9 mouse cellular contexts compared by ENCODE assay signal in the genomic region with DNA sequence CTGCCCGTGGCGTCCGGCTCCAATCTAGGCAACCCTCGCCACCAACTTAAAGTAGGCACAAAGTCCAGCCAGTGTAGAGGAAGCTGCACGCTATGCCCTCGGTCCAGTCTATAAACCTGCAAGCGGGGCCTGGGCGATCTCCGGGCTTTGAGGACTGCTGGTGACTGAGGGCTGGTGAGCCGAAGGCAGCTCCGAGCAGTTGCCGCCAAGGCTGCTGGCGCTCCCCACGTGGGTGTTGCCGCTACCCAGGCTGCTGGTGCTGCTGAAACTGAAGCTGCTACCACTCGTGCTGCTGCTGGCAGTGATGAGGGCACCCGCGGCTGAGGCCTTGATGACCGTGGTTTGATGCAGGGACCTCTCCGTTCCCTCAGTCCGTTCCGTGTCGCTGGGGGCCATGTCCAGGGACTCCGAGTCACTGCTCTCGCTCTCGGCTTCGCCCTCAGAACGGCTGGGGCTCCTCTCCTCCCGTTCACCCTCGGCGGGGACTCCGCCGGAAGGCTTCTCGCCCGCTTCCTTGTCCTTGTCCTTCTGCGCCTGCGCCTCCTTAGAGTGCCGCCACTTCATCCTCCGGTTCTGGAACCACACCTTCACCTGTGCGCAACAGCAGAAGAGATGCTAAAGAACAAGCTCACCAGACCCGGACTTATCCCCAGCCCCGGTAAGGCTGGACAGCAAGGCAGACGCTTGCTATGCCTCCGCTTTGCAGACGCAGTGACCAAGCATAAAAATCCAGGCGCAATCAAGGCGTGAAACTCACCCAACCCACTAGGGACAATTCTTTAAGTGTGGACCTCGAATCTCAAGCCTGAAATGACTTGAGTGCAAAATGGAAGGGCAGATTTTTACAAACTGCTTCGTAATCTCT. TPM values are rescaled to one million over a fixed set of nuclear protein-coding genes. Genes with fewer than 3 reads are reported as not detected.
A peak's percentile ranks its signal among the peaks of the same experiment; 100 is the strongest.
DNase-seq lines count a peak whose midpoint lies in the region; ATAC-seq and TF ChIP-seq lines count a peak whose summit lies in the region.
"Had no signal": no experiment of that assay in that cellular context is flagged by ENCODE, and none has a peak within 500 bp of the region (broad histone marks: within the 10 kb centered on the region; RNA-seq: fewer than 3 reads in every experiment).

No protein-coding gene starts in this region.

- H3K9me3 ChIP-seq in lung, embryonic 14.5 days (ENCODE audit: low read depth, low read length): no peaks in the 10 kb centered on the region
- H3K9me3 ChIP-seq in hindbrain, embryonic 16.5 days (ENCODE audit: control insufficient read depth, low read length): no peaks in the 10 kb centered on the region
- H3K9me3 ChIP-seq in midbrain, embryonic 11.5 days (ENCODE audit: control insufficient read depth, low read length): no peaks in the 10 kb centered on the region

- H3K4me1 ChIP-seq in lung, embryonic 14.5 days (ENCODE audit: insufficient read depth): peaks cover 5% of the 10 kb centered on the region; the same call in 1 of the 2 replicates
- peaks cover 17% of the 10 kb centered on the region for H3K4me1 ChIP-seq in hindbrain, embryonic 16.5 days (ENCODE audit: control insufficient read depth, insufficient read depth, low read depth, low read length)
- H3K4me1 ChIP-seq in midbrain, embryonic 11.5 days (ENCODE audit: control insufficient read depth, insufficient read depth, low read length): peaks cover 12% of the 10 kb centered on the region

- peak overlapping the region; percentile 26 for H3K9ac ChIP-seq in lung, embryonic 14.5 days
- H3K9ac ChIP-seq in hindbrain, embryonic 16.5 days (ENCODE audit: low read depth, low read length): peak overlapping the region; percentile 46
- H3K9ac ChIP-seq in midbrain, embryonic 11.5 days (ENCODE audit: low read length): no peak overlapping the region

- peak overlapping the region; percentile 76 for H3K4me3 ChIP-seq in lung, embryonic 14.5 days (ENCODE audit: low read depth, low read length)
- peak overlapping the region; percentile 44 for H3K4me3 ChIP-seq in hindbrain, embryonic 16.5 days (ENCODE audit: low read length)
- H3K4me3 ChIP-seq in midbrain, embryonic 11.5 days (ENCODE audit: low read depth, low read length): peak overlapping the region; percentile 19
- H3K4me3 ChIP-seq: erythroblast, embryonic 14.5 days had no signal

- peak; percentile 51 to 61 for DNase-seq in cerebellum, postnatal 10 days
- no peak for DNase-seq in cerebellum, adult 9-10 months
- DNase-seq in lung, embryonic 14.5 days: peak; percentile 43
- DNase-seq in lung, postnatal 25 days (ENCODE audit: low spot score): no peak
- peak; percentile 97 for DNase-seq in midbrain, embryonic 11.5 days (ENCODE audit: low spot score, missing footprints)
- no peak for DNase-seq in testis, postnatal 10 days (ENCODE audit: low spot score)
- DNase-seq in thymus, adult 18-20 months: no peak

- H3K27ac ChIP-seq in lung, embryonic 14.5 days (ENCODE audit: low read depth): no peak overlapping the region
- no peak overlapping the region for H3K27ac ChIP-seq in hindbrain, embryonic 16.5 days (ENCODE audit: low read depth, low read length)
- H3K27ac ChIP-seq in midbrain, embryonic 11.5 days (ENCODE audit: low read depth, low read length): no peak overlapping the region

- peaks cover 79% of the 10 kb centered on the region for H3K27me3 ChIP-seq in lung, embryonic 14.5 days (ENCODE audit: insufficient read depth, low read length)
- peaks cover 55% of the 10 kb centered on the region for H3K27me3 ChIP-seq in hindbrain, embryonic 16.5 days (replicated peaks; ENCODE audit: control insufficient read depth, insufficient read depth, low read length)
- H3K27me3 ChIP-seq in midbrain, embryonic 11.5 days (ENCODE audit: control insufficient read depth, insufficient read depth, low read length): peaks cover 86% of the 10 kb centered on the region

- peak overlapping the region; percentile 79 for H3K4me2 ChIP-seq in lung, embryonic 14.5 days
- peak overlapping the region; percentile 76 for H3K4me2 ChIP-seq in hindbrain, embryonic 16.5 days (ENCODE audit: low read length)
- peak overlapping the region; percentile 39 for H3K4me2 ChIP-seq in midbrain, embryonic 11.5 days

- H3K36me3 ChIP-seq in lung, embryonic 14.5 days (ENCODE audit: insufficient read depth): peaks cover 22% of the 10 kb centered on the region
- no peaks in the 10 kb centered on the region for H3K36me3 ChIP-seq in hindbrain, embryonic 16.5 days (ENCODE audit: control insufficient read depth, insufficient read depth, low read length)
- no peaks in the 10 kb centered on the region for H3K36me3 ChIP-seq in midbrain, embryonic 11.5 days (ENCODE audit: control insufficient read depth, insufficient read depth, low read length)

- ATAC-seq in lung, embryonic 14.5 days (ENCODE audit: insufficient read depth): no peak
- peak; percentile 59; the same call in 1 of the 2 replicates for ATAC-seq in hindbrain, embryonic 16.5 days
- peak; percentile 17; the same call in 1 of the 2 replicates for ATAC-seq in midbrain, embryonic 11.5 days (ENCODE audit: low FRiP score)

- no peak for TF ChIP-seq CTCF in lung, embryonic 14.5 days (IDR thresholded peaks at IDR 0.05; ENCODE audit: low read depth)

- WGBS in lung, embryonic 14.5 days: 27% methylated on average over 48 of the region's 49 CpGs
- 2% methylated on average over 49 of the region's 49 CpGs for WGBS in hindbrain, embryonic 16.5 days
- 1% methylated on average over 48 of the region's 49 CpGs for WGBS in midbrain, embryonic 11.5 days

RNA-seq across cellular contexts. Expression of a gene that starts 4.8 kb away (rescaled TPM):
- polyA plus RNA-seq in lung, embryonic 14.5 days (2014; fragmentation: Nextera tagmentation; extraction: Ambion mirVana): 27.8 and 28.2 TPM in 2 replicates
- polyA plus RNA-seq in hindbrain, embryonic 16.5 days (2015; fragmentation: Nextera tagmentation; extraction: Ambion mirVana): 2.3 and 2.4 TPM in 2 replicates
- polyA plus RNA-seq in midbrain, embryonic 11.5 days (2014; fragmentation: Nextera tagmentation; extraction: Ambion mirVana): 2.2 and 2.7 TPM in 2 replicates

Comparison
In these comparisons a context has a peak if more than half of its experiments do, and no peak if none do; other contexts are left out.
1. DNase-seq: peak in cerebellum, postnatal 10 days (2 of 2), lung, embryonic 14.5 days (single experiment) and midbrain, embryonic 11.5 days (single experiment); none in cerebellum, adult 9-10 months (single experiment), lung, postnatal 25 days (single experiment), testis, postnatal 10 days (single experiment) and thymus, adult 18-20 months (0 of 2).
2. H3K4me3 ChIP-seq: peak in every context shown above with its lines; median percentile 76 in lung, embryonic 14.5 days; 44 in hindbrain, embryonic 16.5 days; 19 in midbrain, embryonic 11.5 days.
3. Peak in every context shown above with its lines, with median percentiles within 50 percentile points of each other: H3K4me2 ChIP-seq.